8 mouse cellular contexts compared by ENCODE assay signal in genomic region chr6:72414076-72414756, GRCm38 (mm10). TPM values are rescaled to one million over a fixed set of nuclear protein-coding genes. Genes with fewer than 3 reads are reported as not detected.
A peak's percentile ranks its signal among the peaks of the same experiment; 100 is the strongest.
DNase-seq lines count a peak whose midpoint lies in the region; ATAC-seq and TF ChIP-seq lines count a peak whose summit lies in the region.

Gene Ggcx, plus strand, starts transcription at chr6:72414308.

- DNase-seq in forebrain, embryonic 14.5 days (ENCODE audit: low spot score) = peak; percentile 96
- peak; percentile 94 to 97 for DNase-seq in heart, postnatal 14 days
- peak; percentile 88 to 94 for DNase-seq in layer of hippocampus, adult 18-20 months (ENCODE audit: low spot score in 2 of 2)
- peak; percentile 97 for DNase-seq in lung, adult 2 months
- peak; percentile 89 to 93 for DNase-seq in thymus, adult 18-20 months

- no peak for TF ChIP-seq CTCF in ES-Bruce4 (IDR thresholded peaks at IDR 0.05; ENCODE audit: low read depth, low read length)
- TF ChIP-seq CTCF in lung, adult 2 months (IDR thresholded peaks at IDR 0.05; ENCODE audit: insufficient read depth, low read length) = no peak

- peak within 1 kb of the TSS; percentile 45 for H3K9ac ChIP-seq in ES-Bruce4 (ENCODE audit: low read depth, poor library complexity, severe bottlenecking)
- peak within 1 kb of the TSS; percentile 87 for H3K9ac ChIP-seq in forebrain, embryonic 14.5 days (ENCODE audit: low read length)

- TF ChIP-seq POLR2A in ES-Bruce4 (IDR thresholded peaks at IDR 0.05; ENCODE audit: insufficient read depth, low read length) = peak; percentile 94
- TF ChIP-seq POLR2A in lung, adult 2 months (IDR thresholded peaks at IDR 0.05; ENCODE audit: borderline replicate concordance, extremely low read depth, low read depth, low read length) = peak; percentile 97

- H3K4me1 ChIP-seq in ES-Bruce4 (ENCODE audit: control insufficient read depth, insufficient read depth, low read length) = no peaks in the 10 kb centered on the region
- peaks cover 4% of the 10 kb centered on the region; the same call in 1 of the 2 replicates for H3K4me1 ChIP-seq in forebrain, embryonic 14.5 days (ENCODE audit: control insufficient read depth, insufficient read depth, low read length)
- H3K4me1 ChIP-seq in lung, adult 2 months (ENCODE audit: control insufficient read depth, insufficient read depth, low read length) = 0 out of 2 replicates have a peak, but pooled peaks cover 3% of the 10 kb centered on the region

- H3K36me3 ChIP-seq in ES-Bruce4 (ENCODE audit: control insufficient read depth, insufficient read depth, low read length, poor library complexity, severe bottlenecking) = 0 out of 2 replicates have a peak, but pooled peaks cover 2% of the 10 kb centered on the region
- peaks cover 15% of the 10 kb centered on the region for H3K36me3 ChIP-seq in forebrain, embryonic 14.5 days (ENCODE audit: control insufficient read depth, insufficient read depth, low read length)

- TF ChIP-seq EP300 in ES-Bruce4 (IDR thresholded peaks at IDR 0.05; ENCODE audit: insufficient read depth, low read depth, low read length) = no peak

- H3K9me3 ChIP-seq in ES-Bruce4 (replicated peaks; ENCODE audit: control insufficient read depth, insufficient read depth, low read length, poor library complexity, severe bottlenecking) = no peaks in the 10 kb centered on the region
- no peaks in the 10 kb centered on the region for H3K9me3 ChIP-seq in forebrain, embryonic 14.5 days (replicated peaks; ENCODE audit: control insufficient read depth, low read length)

- no peaks in the 10 kb centered on the region for H3K27me3 ChIP-seq in ES-Bruce4 (ENCODE audit: control insufficient read depth, insufficient read depth, low read length, poor library complexity, severe bottlenecking)
- no peaks in the 10 kb centered on the region for H3K27me3 ChIP-seq in forebrain, embryonic 14.5 days (replicated peaks; ENCODE audit: control insufficient read depth, insufficient read depth, low read length)

- H3K4me3 ChIP-seq in ES-Bruce4 (ENCODE audit: low read depth, low read length) = peak within 1 kb of the TSS; percentile 87
- H3K4me3 ChIP-seq in forebrain, embryonic 14.5 days (ENCODE audit: low read depth, low read length) = peak within 1 kb of the TSS; percentile 60
- H3K4me3 ChIP-seq in lung, adult 2 months (replicated peaks; ENCODE audit: extremely low read depth, low read depth, low read length) = peak within 1 kb of the TSS; percentile 82

- intact Hi-C loops in heart, postnatal 14 days (cut with DNase I) = no loop called here

- H3K4me2 ChIP-seq in forebrain, embryonic 14.5 days (ENCODE audit: low read length) = peak within 1 kb of the TSS; percentile 82

- no peak within 1 kb of the TSS for H3K27ac ChIP-seq in ES-Bruce4 (ENCODE audit: insufficient read depth, low read length)
- no peak within 1 kb of the TSS for H3K27ac ChIP-seq in forebrain, embryonic 14.5 days (ENCODE audit: low read depth, low read length)

- peak; percentile 94 for ATAC-seq in cerebellum, adult (ENCODE audit: insufficient number of reproducible peaks, low FRiP score, low TSS enrichment)
- ATAC-seq in forebrain, embryonic 14.5 days = peak; percentile 97
- peak; percentile 96 for ATAC-seq in neutrophil, adult 5-6 weeks (ENCODE audit: extremely low read depth, insufficient number of reproducible peaks, low FRiP score, poor library complexity, severe bottlenecking)

- WGBS in forebrain, embryonic 14.5 days = 2% methylated on average over 33 of the region's 33 CpGs
- under 1% methylated on average over 33 of the region's 33 CpGs for WGBS in lung, adult 2 months

RNA-seq across cellular contexts. Expression of gene Ggcx, which starts in this region (rescaled TPM):
- 16.6 and 18.8 TPM in 2 replicates for polyA plus RNA-seq in ES-Bruce4 (2011; ENCODE audit: insufficient read depth, insufficient read length, low read depth, missing spikeins)
- polyA plus RNA-seq in forebrain, embryonic 14.5 days (2014; fragmentation: Nextera tagmentation; extraction: Ambion mirVana) = 4.3 and 4.6 TPM in 2 replicates
- total RNA-seq in heart, postnatal 14 days (2021) = 10 to 100 TPM; 29.8 to 32.5 TPM
- total RNA-seq in layer of hippocampus, adult 18-20 months (2021) = 10 to 100 TPM; 21.7 to 23.3 TPM
- 43.4 and 46.2 TPM in 2 replicates for polyA plus RNA-seq in lung, adult 2 months (2012; rRNA removed)
- 10.5 and 10.9 TPM in 2 replicates for total RNA-seq in neutrophil, adult 5-6 weeks (2017)
